Mouse (Mus musculus): ENCODE measurements at regions not wholly inside any gene's neighbourhood (a gene's known extent, or its start where the extent isn't known, plus 50 kb on each side); places are given as distances from the start of the nearest gene placed in this dataset.

DNA sequence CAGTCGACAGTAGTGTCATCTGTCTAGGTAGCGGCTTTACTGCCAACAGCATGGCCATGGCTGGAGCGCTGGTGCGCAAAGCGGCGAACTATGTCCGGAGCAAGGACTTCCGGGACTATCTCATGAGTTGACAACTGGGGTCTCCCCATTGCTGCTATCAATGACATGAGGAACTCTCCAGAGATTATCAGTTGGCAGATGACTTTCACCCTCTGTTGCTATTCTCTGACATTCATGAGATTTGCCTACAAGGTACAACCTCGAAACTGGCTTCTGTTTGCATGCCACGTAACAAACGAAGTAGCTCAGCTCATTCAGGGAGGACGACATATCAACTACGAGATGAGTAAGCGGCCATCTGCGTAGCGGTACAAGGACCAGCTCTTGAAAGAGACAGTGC is 374.6 kb upstream of the Gm6657 start:
- no peak overlapping the region for H3K4me3 ChIP-seq (ENCODE audit: insufficient read depth, poor library complexity, severe bottlenecking)
- no peaks in the 10 kb centered on the region for H3K27me3 ChIP-seq (ENCODE audit: control insufficient read depth, insufficient read depth, insufficient read length)
- TF ChIP-seq USF1 (IDR thresholded peaks at IDR 0.05; ENCODE audit: low read depth): no peak
- no peak for TF ChIP-seq MYOG (IDR thresholded peaks at IDR 0.05; ENCODE audit: control insufficient read depth, extremely low read depth, insufficient read length)
- TF ChIP-seq CTCF (IDR thresholded peaks at IDR 0.05; ENCODE audit: control insufficient read depth, insufficient read depth, insufficient read length): no peak
- TF ChIP-seq MYOD1 (IDR thresholded peaks at IDR 0.05; ENCODE audit: control insufficient read depth, insufficient read length, low read depth): no peak
- no peak for TF ChIP-seq MAX (IDR thresholded peaks at IDR 0.05)
- no peak for TF ChIP-seq CEBPB (IDR thresholded peaks at IDR 0.05; ENCODE audit: low read depth)
- no peak for TF ChIP-seq FOSL1 (IDR thresholded peaks at IDR 0.05; ENCODE audit: insufficient read depth, low read length, poor library complexity, severe bottlenecking)
- H3K79me3 ChIP-seq (ENCODE audit: low read depth): no peaks in the 10 kb centered on the region
- no peaks in the 10 kb centered on the region for H3K36me3 ChIP-seq (ENCODE audit: control insufficient read depth, insufficient read depth)
- no peaks in the 10 kb centered on the region for H3K79me2 ChIP-seq (ENCODE audit: control insufficient read depth, insufficient read depth)
- H3ac ChIP-seq (ENCODE audit: control insufficient read depth, insufficient read length, low read depth): no peak overlapping the region

DNA sequence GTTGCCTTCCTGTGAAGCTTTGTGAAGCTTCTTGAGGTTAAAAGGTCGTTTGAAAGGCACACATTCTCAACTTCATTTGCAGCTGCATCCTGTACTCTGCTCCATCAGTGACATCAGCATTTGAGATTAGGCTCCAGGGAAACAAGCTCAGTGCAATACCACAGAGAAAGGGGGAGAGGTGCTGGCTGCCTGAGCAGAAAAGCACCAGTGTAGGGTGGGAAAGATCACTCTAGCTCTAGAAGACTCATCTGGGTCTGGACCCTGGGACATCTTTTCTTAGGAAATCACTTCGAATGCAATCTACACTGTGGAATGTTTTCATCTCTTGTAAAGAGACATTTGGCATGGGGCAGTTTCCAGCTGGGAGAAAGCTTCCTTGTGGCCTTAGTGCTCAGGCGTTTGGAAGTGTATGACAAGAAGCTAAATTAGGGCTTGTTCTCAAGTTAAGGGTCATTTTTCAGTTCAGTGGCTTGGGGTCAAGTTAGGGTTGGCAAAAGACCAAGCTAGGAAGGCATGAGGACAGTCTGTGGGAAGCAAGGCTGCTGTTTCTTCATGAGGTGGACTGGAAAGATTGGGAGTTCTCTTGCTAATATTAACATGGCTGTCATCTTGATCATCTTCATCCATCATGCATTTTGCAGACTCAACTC is 370.5 kb upstream of the Gm6657 start:
- Histone ChIP-seq H3K4me3 (ENCODE audit: insufficient read depth, poor library complexity, severe bottlenecking) (no peak overlapping the region), H3K79me3 (ENCODE audit: low read depth) (no peaks in the 10 kb centered on the region), H3K79me2 (ENCODE audit: control insufficient read depth, insufficient read depth) (no peaks in the 10 kb centered on the region), H3K27me3 (ENCODE audit: control insufficient read depth, insufficient read depth, insufficient read length) (no peaks in the 10 kb centered on the region), H3K36me3 (ENCODE audit: control insufficient read depth, insufficient read depth) (no peaks in the 10 kb centered on the region), H3ac (ENCODE audit: control insufficient read depth, insufficient read length, low read depth) (no peak overlapping the region)
- TF ChIP-seq MAX (IDR thresholded peaks at IDR 0.05): no peak
- no peak for TF ChIP-seq MYOG (IDR thresholded peaks at IDR 0.05; ENCODE audit: control insufficient read depth, extremely low read depth, insufficient read length)
- no peak for TF ChIP-seq CTCF (IDR thresholded peaks at IDR 0.05; ENCODE audit: control insufficient read depth, insufficient read depth, insufficient read length)
- no peak for TF ChIP-seq CEBPB (IDR thresholded peaks at IDR 0.05; ENCODE audit: low read depth)
- no peak for TF ChIP-seq USF1 (IDR thresholded peaks at IDR 0.05; ENCODE audit: low read depth)
- TF ChIP-seq FOSL1 (IDR thresholded peaks at IDR 0.05; ENCODE audit: insufficient read depth, low read length, poor library complexity, severe bottlenecking): no peak
- TF ChIP-seq MYOD1 (IDR thresholded peaks at IDR 0.05; ENCODE audit: control insufficient read depth, insufficient read length, low read depth): no peak

DNA sequence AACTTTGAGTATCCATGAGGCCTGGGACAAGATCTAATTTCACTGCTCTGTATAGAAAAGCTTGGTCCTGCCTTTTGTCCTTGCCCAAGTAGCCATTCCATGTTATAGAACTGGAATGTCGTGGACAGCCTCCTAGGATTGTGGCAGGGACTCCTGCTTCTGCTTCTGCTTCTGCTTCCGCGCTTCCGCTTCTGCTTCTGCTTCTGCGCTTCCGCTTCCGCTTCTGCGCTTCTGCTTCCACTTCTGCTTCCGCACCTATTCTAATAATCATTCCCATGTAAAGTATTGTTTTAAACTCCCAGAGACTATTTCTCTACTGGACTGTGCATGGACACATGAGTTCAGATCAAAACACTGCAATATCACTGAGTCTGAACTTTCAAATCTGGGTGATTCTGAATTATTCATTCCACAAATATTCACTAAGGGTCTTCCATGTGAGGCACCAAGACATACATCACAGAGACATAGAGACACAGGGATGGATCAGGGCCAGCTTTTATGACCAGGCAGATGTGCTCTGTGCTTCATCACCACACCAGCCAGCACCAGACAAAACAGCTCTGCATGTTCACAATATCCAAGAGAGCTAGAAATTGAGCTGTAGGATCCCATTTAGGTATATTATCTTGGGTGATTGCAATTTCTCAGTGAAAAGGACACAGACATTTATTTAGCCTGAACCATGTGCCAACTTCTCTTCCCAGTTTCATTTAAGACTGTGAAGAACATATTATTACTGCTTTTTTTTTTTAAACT is 360.5 kb upstream of the Gm6657 start:
- Histone ChIP-seq H3K79me2 (ENCODE audit: control insufficient read depth, insufficient read depth) (no peaks in the 10 kb centered on the region), H3K79me3 (ENCODE audit: low read depth) (no peaks in the 10 kb centered on the region), H3ac (ENCODE audit: control insufficient read depth, insufficient read length, low read depth) (no peak overlapping the region), H3K27me3 (ENCODE audit: control insufficient read depth, insufficient read depth, insufficient read length) (no peaks in the 10 kb centered on the region), H3K4me3 (ENCODE audit: insufficient read depth, poor library complexity, severe bottlenecking) (no peak overlapping the region), H3K36me3 (ENCODE audit: control insufficient read depth, insufficient read depth) (no peaks in the 10 kb centered on the region)
- TF ChIP-seq CEBPB (IDR thresholded peaks at IDR 0.05; ENCODE audit: low read depth) (no peak), USF1 (IDR thresholded peaks at IDR 0.05; ENCODE audit: low read depth) (no peak), MYOD1 (IDR thresholded peaks at IDR 0.05; ENCODE audit: control insufficient read depth, insufficient read length, low read depth) (no peak), FOSL1 (IDR thresholded peaks at IDR 0.05; ENCODE audit: insufficient read depth, low read length, poor library complexity, severe bottlenecking) (no peak), MAX (IDR thresholded peaks at IDR 0.05) (no peak), CTCF (IDR thresholded peaks at IDR 0.05; ENCODE audit: control insufficient read depth, insufficient read depth, insufficient read length) (no peak), MYOG (IDR thresholded peaks at IDR 0.05; ENCODE audit: control insufficient read depth, extremely low read depth, insufficient read length) (no peak)

DNA sequence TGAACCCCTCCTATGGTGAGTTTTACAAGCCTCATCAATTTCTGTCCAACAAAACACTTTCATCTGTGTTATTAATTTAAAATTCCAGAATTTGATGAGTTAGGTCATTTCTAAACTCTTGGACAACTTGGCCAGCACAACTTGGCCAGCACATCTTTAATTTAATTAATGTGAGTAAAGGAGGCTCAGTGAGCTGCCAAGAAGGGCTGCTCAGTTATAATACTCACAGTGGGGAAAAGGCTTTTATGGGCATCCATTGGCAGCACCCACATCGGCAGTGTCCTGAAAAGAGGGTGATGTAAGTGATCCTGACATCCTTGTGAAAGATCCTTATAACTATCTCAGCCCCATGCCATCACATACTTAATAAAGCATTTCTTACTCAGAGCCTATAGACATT is 359.2 kb upstream of the Gm6657 start:
- no peaks in the 10 kb centered on the region for H3K27me3 ChIP-seq (ENCODE audit: control insufficient read depth, insufficient read depth, insufficient read length)
- TF ChIP-seq MYOG (IDR thresholded peaks at IDR 0.05; ENCODE audit: control insufficient read depth, extremely low read depth, insufficient read length) (no peak), CEBPB (IDR thresholded peaks at IDR 0.05; ENCODE audit: low read depth) (no peak), CTCF (IDR thresholded peaks at IDR 0.05; ENCODE audit: control insufficient read depth, insufficient read depth, insufficient read length) (no peak), USF1 (IDR thresholded peaks at IDR 0.05; ENCODE audit: low read depth) (no peak), MAX (IDR thresholded peaks at IDR 0.05) (no peak), FOSL1 (IDR thresholded peaks at IDR 0.05; ENCODE audit: insufficient read depth, low read length, poor library complexity, severe bottlenecking) (no peak), MYOD1 (IDR thresholded peaks at IDR 0.05; ENCODE audit: control insufficient read depth, insufficient read length, low read depth) (no peak)

DNA sequence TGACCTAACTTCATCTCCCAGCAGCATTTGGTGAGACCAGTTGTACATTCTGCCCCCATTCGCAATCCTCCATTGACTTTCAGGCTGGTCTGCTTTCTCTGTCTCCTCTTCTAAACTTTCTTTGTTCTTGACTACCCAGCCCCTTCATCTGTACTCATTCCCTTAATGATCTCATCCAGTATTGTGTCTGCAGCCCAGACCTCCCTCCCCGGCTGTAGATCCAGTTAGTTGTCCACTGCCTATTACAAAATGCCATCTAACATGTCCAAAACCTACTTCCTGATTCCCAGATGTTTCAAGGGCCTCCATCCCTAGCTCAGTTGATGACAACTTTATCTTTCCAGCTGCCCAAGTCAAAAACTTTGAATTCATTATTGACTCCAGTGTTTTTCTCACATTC is 357.8 kb upstream of the Gm6657 start:
- TF ChIP-seq USF1 (IDR thresholded peaks at IDR 0.05; ENCODE audit: low read depth): no peak
- TF ChIP-seq CTCF (IDR thresholded peaks at IDR 0.05; ENCODE audit: control insufficient read depth, insufficient read depth, insufficient read length): no peak
- no peak for TF ChIP-seq CEBPB (IDR thresholded peaks at IDR 0.05; ENCODE audit: low read depth)
- no peak for TF ChIP-seq MAX (IDR thresholded peaks at IDR 0.05)
- no peak for TF ChIP-seq MYOG (IDR thresholded peaks at IDR 0.05; ENCODE audit: control insufficient read depth, extremely low read depth, insufficient read length)
- TF ChIP-seq MYOD1 (IDR thresholded peaks at IDR 0.05; ENCODE audit: control insufficient read depth, insufficient read length, low read depth): no peak
- no peak for TF ChIP-seq FOSL1 (IDR thresholded peaks at IDR 0.05; ENCODE audit: insufficient read depth, low read length, poor library complexity, severe bottlenecking)
- Histone ChIP-seq H3K4me3 (ENCODE audit: insufficient read depth, poor library complexity, severe bottlenecking) (no peak overlapping the region), H3K27me3 (ENCODE audit: control insufficient read depth, insufficient read depth, insufficient read length) (no peaks in the 10 kb centered on the region), H3K79me3 (ENCODE audit: low read depth) (no peaks in the 10 kb centered on the region), H3K36me3 (ENCODE audit: control insufficient read depth, insufficient read depth) (no peaks in the 10 kb centered on the region), H3ac (ENCODE audit: control insufficient read depth, insufficient read length, low read depth) (no peak overlapping the region), H3K79me2 (ENCODE audit: control insufficient read depth, insufficient read depth) (no peaks in the 10 kb centered on the region)

More for the DNA sequence above, 359.2 kb upstream of the Gm6657 start:
- Histone ChIP-seq H3K36me3 (ENCODE audit: control insufficient read depth, insufficient read depth) (no peaks in the 10 kb centered on the region), H3K79me3 (ENCODE audit: low read depth) (no peaks in the 10 kb centered on the region), H3K4me3 (ENCODE audit: insufficient read depth, poor library complexity, severe bottlenecking) (no peak overlapping the region), H3K79me2 (ENCODE audit: control insufficient read depth, insufficient read depth) (no peaks in the 10 kb centered on the region), H3ac (ENCODE audit: control insufficient read depth, insufficient read length, low read depth) (no peak overlapping the region)
